Mouse (Mus musculus): Measurements from ENCODE around the gene Myt1.

DNA sequence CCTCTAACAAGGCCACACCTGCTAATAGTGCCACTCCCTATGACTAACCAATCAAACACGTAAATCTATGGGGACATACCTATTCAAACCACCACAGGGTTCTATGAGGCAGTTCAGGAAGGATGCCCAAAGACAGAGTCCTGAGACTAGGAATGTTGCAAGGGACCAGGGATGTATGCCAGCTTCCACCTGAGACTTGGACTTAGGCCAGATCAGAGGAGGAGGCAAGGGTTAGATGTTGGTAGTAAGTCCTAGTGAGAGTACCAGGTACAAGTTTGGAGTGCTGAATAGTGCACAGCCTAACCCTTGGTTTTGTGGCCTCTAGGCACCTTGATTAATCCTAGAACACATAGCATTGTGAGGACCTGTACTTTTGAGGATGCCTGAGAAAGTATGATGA is 10.5 kb upstream of the Myt1 start:
- no peak for TF ChIP-seq CTCF (IDR thresholded peaks at IDR 0.05; ENCODE audit: low read depth)
- TF ChIP-seq EP300 (IDR thresholded peaks at IDR 0.05; ENCODE audit: low read depth): no peak

Measured in liver, postnatal 0 days (tissue).